Mouse (Mus musculus) hindbrain, postnatal 0 days (tissue): ENCODE data around the gene Mfsd10. TPM values are rescaled to one million over a fixed set of nuclear protein-coding genes. Genes with fewer than 3 reads are reported as not detected.

Experiments
- ATAC-seq: fragments of 200-750 bp; cut with Nextera tagmentation; 2 replicates; pipeline ENCODE4 v1.8.0; 2017; ENCODE audit warnings: mild to moderate bottlenecking, moderate TSS enrichment, moderate library complexity
- DNase-seq: peaks from one replicate; pipeline ENCODE4 v3.0.0-alpha.2; 2015; ENCODE audit warnings: low spot score
- H3K27ac ChIP-seq: fragments of 300-500 bp; sonication (generic); 2 replicates; pipeline ENCODE4 v1.5.1; 2014; ENCODE audit warnings: mild to moderate bottlenecking
- H3K27me3 ChIP-seq: fragments of 300-500 bp; sonication (generic); 2 replicates; pipeline ENCODE4 v1.6.1; 2014; ENCODE audit warnings: low read length, mixed read lengths; ENCODE audit not compliant: insufficient read depth
- H3K36me3 ChIP-seq: fragments of 300-500 bp; sonication (generic); 2 replicates; pipeline ENCODE4 v1.6.1; 2014; ENCODE audit warnings: low read length, mixed read lengths; ENCODE audit not compliant: insufficient read depth
- H3K4me1 ChIP-seq: fragments of 300-500 bp; sonication (generic); 2 replicates; pipeline ENCODE4 v1.6.1; 2014; ENCODE audit warnings: antibody characterized with exemption, low read length, mixed read lengths; ENCODE audit not compliant: insufficient read depth
- H3K4me2 ChIP-seq: fragments of 300-500 bp; sonication (generic); 2 replicates; pipeline ENCODE4 v1.6.1; 2014; ENCODE audit warnings: low read depth, mild to moderate bottlenecking, low read length, moderate library complexity, mixed read lengths
- H3K4me3 ChIP-seq: fragments of 300-500 bp; sonication (generic); 2 replicates; pipeline ENCODE4 v1.5.1; 2014; ENCODE audit warnings: low read length
- H3K9ac ChIP-seq: fragments of 300-500 bp; sonication (generic); replicated peaks from 2 replicates; pipeline ENCODE4 v1.6.1; 2014; ENCODE audit warnings: mild to moderate bottlenecking, low read length, moderate library complexity, mixed read lengths
- H3K9me3 ChIP-seq: fragments of 300-500 bp; sonication (generic); 2 replicates; pipeline ENCODE4 v1.6.1; 2016; ENCODE audit warnings: low read length, mixed read lengths
- CTCF ChIP-seq: IDR thresholded peaks from 2 replicates; pipeline ENCODE4 v1.5.1; 2016; ENCODE audit warnings: antibody characterized with exemption, control low read depth, low read depth
- WGBS: fragments of 180-500 bp; shearing (Covaris S2); extraction: QIAGEN DNeasy Blood & Tissue Kit; methylation state at CpG from one replicate; pipeline ENCODE4 v1.1.7; 2014; 5-methylcytosine and 5-hydroxymethylcytosine counted together
- polyA plus RNA-seq: library from polyadenylated mRNA; unstranded; fragments of >200 nt; fragmentation: Nextera tagmentation; extraction: Ambion mirVana; gene quantifications from 2 replicates; pipeline ENCODE4 v1.2.1, GENCODE M21; 2015
- total RNA-seq: library from RNA; depleted of rRNA; stranded (reverse); fragments of >200 nt; gene quantifications from 2 replicates; pipeline ENCODE4 v1.2.3, GENCODE M21; 2014

Mfsd10 gene
- total and polyA plus RNA-seq, 2 experiments from 2014 or later, result 72.0 to 95.0 TPM

- no peak overlapping the region for H3K9ac ChIP-seq
- TF ChIP-seq CTCF, result no peak
- H3K4me2 ChIP-seq, result no peak overlapping the region
- no peak overlapping the region; the same call in 1 of the 2 replicates for H3K4me3 ChIP-seq
- H3K36me3 ChIP-seq, result peaks cover 46% of the 10 kb centered on the region
- H3K27ac ChIP-seq, result peak overlapping the region; percentile 87; the same call in 1 of the 2 replicates
- no peak for ATAC-seq
- H3K27me3 ChIP-seq, result no peaks in the 10 kb centered on the region
- 82% methylated on average over 7 of the region's 7 CpGs for WGBS
- H3K9me3 ChIP-seq, result no peaks in the 10 kb centered on the region
- no peaks in the 10 kb centered on the region for H3K4me1 ChIP-seq
- DNase-seq, result no peak
These were observed 662 bp upstream of the Mfsd10 start for GRCm38 (mm10) chr5:34637591-34638156.

- H3K36me3 ChIP-seq, result peaks cover 52% of the 10 kb centered on the region
- DNase-seq, result no peak
- no peaks in the 10 kb centered on the region for H3K9me3 ChIP-seq
- no peaks in the 10 kb centered on the region for H3K4me1 ChIP-seq
- no peak for TF ChIP-seq CTCF
- peak overlapping the region; percentile 66; the same call in 1 of the 2 replicates for H3K9ac ChIP-seq
- WGBS, result 52% methylated on average over 10 of the region's 10 CpGs
- H3K27me3 ChIP-seq, result no peaks in the 10 kb centered on the region
- ATAC-seq, result no peak
- peak overlapping the region; percentile 61 for H3K4me2 ChIP-seq
- H3K4me3 ChIP-seq, result peak overlapping the region; percentile 55
- H3K27ac ChIP-seq, result peak overlapping the region; percentile 87; the same call in 1 of the 2 replicates
These were observed 1.3 kb downstream of the Mfsd10 start for GRCm38 (mm10) chr5:34635665-34636192.

- peaks cover 49% of the 10 kb centered on the region for H3K36me3 ChIP-seq
- H3K9ac ChIP-seq, result no peak overlapping the region
- H3K4me2 ChIP-seq, result no peak overlapping the region
- DNase-seq, result no peak
- H3K27ac ChIP-seq, result no peak overlapping the region
- no peaks in the 10 kb centered on the region for H3K4me1 ChIP-seq
- no peaks in the 10 kb centered on the region for H3K27me3 ChIP-seq
- no peak overlapping the region for H3K4me3 ChIP-seq
- no peak for ATAC-seq
- WGBS, result 90% methylated on average over 13 of the region's 13 CpGs
- no peaks in the 10 kb centered on the region for H3K9me3 ChIP-seq
- no peak for TF ChIP-seq CTCF
These were observed 2.1 kb downstream of the Mfsd10 start for GRCm38 (mm10) chr5:34634746-34635400.

DNA sequence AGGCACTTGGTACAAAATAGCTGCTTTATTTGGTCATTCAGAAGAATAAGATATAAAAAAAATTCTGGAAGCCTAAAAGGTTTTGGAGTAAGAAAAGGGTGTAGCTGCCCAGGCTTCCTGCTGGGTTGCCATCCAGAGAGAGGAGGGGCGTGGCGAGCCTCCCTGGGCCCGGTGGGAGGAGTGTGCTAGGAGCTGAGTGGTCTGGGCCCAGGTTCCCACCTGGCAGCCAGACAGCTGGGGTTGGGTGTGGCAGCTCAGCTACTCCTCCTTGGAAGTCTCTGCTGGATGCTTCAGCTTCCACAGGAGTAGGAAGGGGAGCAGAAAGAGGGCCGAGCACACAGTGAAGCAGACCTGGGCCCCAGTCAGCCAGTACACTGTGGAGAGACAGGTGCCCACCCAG is 3.4 kb downstream of the Mfsd10 start:
- no peak overlapping the region for H3K27ac ChIP-seq
- H3K4me1 ChIP-seq, result no peaks in the 10 kb centered on the region
- no peak overlapping the region for H3K4me2 ChIP-seq
- no peak for TF ChIP-seq CTCF
- H3K36me3 ChIP-seq, result peaks cover 47% of the 10 kb centered on the region
- WGBS, result 73% methylated on average over 4 of the region's 4 CpGs
- ATAC-seq, result no peak
- H3K9ac ChIP-seq, result no peak overlapping the region
- H3K27me3 ChIP-seq, result no peaks in the 10 kb centered on the region
- DNase-seq, result no peak
- no peak overlapping the region for H3K4me3 ChIP-seq
- H3K9me3 ChIP-seq, result no peaks in the 10 kb centered on the region

DNA sequence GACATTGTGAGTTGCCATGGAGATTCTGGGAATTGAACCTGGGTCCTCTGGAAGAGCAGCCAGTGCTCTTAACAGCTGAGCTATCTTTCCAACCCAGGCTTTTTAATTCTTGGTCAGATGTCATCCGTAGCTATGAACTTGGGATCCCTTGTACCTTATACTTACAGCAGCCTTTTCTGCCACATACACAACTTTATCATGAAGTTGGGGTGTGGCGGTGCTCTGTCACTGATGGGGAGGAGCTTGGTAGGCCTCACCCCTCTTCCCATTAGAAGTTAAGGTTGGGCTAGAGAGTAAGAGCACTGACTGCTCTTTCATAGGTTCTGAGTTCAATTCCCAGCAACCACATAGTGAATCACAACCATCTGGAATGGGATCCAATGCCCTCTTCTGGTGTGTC is 4.0 kb downstream of the Mfsd10 start:
- H3K4me2 ChIP-seq, result no peak overlapping the region
- H3K27ac ChIP-seq, result no peak overlapping the region
- ATAC-seq (no peak), DNase-seq (no peak)
- no peaks in the 10 kb centered on the region for H3K4me1 ChIP-seq
- no peak overlapping the region for H3K4me3 ChIP-seq
- H3K9ac ChIP-seq, result no peak overlapping the region
- H3K9me3 ChIP-seq, result no peaks in the 10 kb centered on the region
- H3K36me3 ChIP-seq, result peaks cover 47% of the 10 kb centered on the region
- TF ChIP-seq CTCF, result no peak
- 96% methylated on average over 2 of the region's 2 CpGs for WGBS
- H3K27me3 ChIP-seq, result no peaks in the 10 kb centered on the region

GRCm38 (mm10) chr5:34609966-34610365 is 27.0 kb downstream of the Mfsd10 start:
- WGBS, result 87% methylated on average over 4 of the region's 4 CpGs
- no peak for TF ChIP-seq CTCF
- Histone ChIP-seq H3K27me3 (no peaks in the 10 kb centered on the region), H3K27ac (no peak overlapping the region), H3K36me3 (peaks cover 44% of the 10 kb centered on the region), H3K9ac (no peak overlapping the region), H3K4me2 (no peak overlapping the region), H3K9me3 (no peaks in the 10 kb centered on the region), H3K4me3 (no peak overlapping the region), H3K4me1 (no peaks in the 10 kb centered on the region)
- DNase-seq (no peak), ATAC-seq (no peak)

DNA sequence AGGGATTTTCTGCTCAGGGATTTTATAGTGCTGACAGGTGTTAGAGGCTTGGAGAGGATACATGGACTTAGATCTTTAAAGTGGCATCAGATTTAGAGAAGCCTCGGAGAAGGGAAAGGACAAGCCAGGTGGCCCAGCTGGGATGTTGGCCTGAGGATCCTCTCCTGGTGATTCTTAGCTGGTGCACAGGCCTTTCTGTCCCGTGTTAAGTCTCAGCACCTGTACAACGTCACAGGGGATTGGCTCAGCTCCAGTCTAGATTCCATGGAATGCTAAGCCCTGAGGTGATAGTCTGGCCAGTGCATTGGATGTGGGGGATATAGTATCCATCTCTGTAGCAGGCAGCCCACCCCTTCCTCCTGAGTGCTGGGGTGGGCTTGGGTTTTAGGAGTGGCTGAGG is 28.8 kb downstream of the Mfsd10 start:
- H3K36me3 ChIP-seq, result peaks cover 36% of the 10 kb centered on the region; the same call in 1 of the 2 replicates
- no peak overlapping the region for H3K4me2 ChIP-seq

More for the DNA sequence above, 28.8 kb downstream of the Mfsd10 start:
- WGBS, result 72% methylated on average over 3 of the region's 3 CpGs
- H3K27ac ChIP-seq, result no peak overlapping the region
- H3K9ac ChIP-seq, result no peak overlapping the region
- DNase-seq (no peak), ATAC-seq (no peak)
- no peaks in the 10 kb centered on the region for H3K9me3 ChIP-seq
- no peaks in the 10 kb centered on the region for H3K27me3 ChIP-seq
- TF ChIP-seq CTCF, result no peak
- no peaks in the 10 kb centered on the region for H3K4me1 ChIP-seq
- H3K4me3 ChIP-seq, result no peak overlapping the region
